Mouse (Mus musculus): ENCODE data around the gene Ppp1r13l. TPM values are rescaled to one million over a fixed set of nuclear protein-coding genes. Genes with fewer than 3 reads are reported as not detected.

Gene Ppp1r13l
- polyA plus RNA-seq, 1 experiment: 5.9 TPM

- TF ChIP-seq POLR2A (IDR thresholded peaks at IDR 0.05; ENCODE audit: low read depth, low read length) (no peak), CTCF (conservative IDR thresholded peaks at IDR 0.05; ENCODE audit: insufficient read depth, insufficient read length, low read depth, low read length) (no peak)
- no peak for DNase-seq
- no peak overlapping the region for H3K4me3 ChIP-seq (ENCODE audit: insufficient read depth, low read depth, low read length)
- no peak overlapping the region for H3K27ac ChIP-seq (ENCODE audit: insufficient read depth, low read depth, low read length)
- H3K36me3 ChIP-seq (ENCODE audit: control insufficient read depth, insufficient read depth, low read length): no peaks in the 10 kb centered on the region
- 87% methylated on average over 7 of the region's 7 CpGs for WGBS
- no peaks in the 10 kb centered on the region for H3K27me3 ChIP-seq (replicated peaks; ENCODE audit: control insufficient read depth, insufficient read depth, low read length)
- peaks cover 7% of the 10 kb centered on the region; the same call in 1 of the 2 replicates for H3K4me1 ChIP-seq (ENCODE audit: control insufficient read depth, insufficient read depth, low read length)
Measured at GRCm38 (mm10) chr7:19318676-19319075, 40.9 kb upstream of the Ppp1r13l start.

- no peaks in the 10 kb centered on the region for H3K36me3 ChIP-seq (ENCODE audit: control insufficient read depth, insufficient read depth, low read length)
- TF ChIP-seq CTCF (conservative IDR thresholded peaks at IDR 0.05; ENCODE audit: insufficient read depth, insufficient read length, low read depth, low read length) (no peak), POLR2A (IDR thresholded peaks at IDR 0.05; ENCODE audit: low read depth, low read length) (no peak)
- 0 out of 2 replicates have a peak overlapping the region, but pooled peaks have one; percentile 4 for H3K27ac ChIP-seq (ENCODE audit: insufficient read depth, low read depth, low read length)
- WGBS: 21% methylated on average over 9 of the region's 9 CpGs
- no peaks in the 10 kb centered on the region for H3K27me3 ChIP-seq (replicated peaks; ENCODE audit: control insufficient read depth, insufficient read depth, low read length)
- peaks cover 7% of the 10 kb centered on the region; the same call in 1 of the 2 replicates for H3K4me1 ChIP-seq (ENCODE audit: control insufficient read depth, insufficient read depth, low read length)
- DNase-seq: no peak
- H3K4me3 ChIP-seq (ENCODE audit: insufficient read depth, low read depth, low read length): peak overlapping the region; percentile 45
Measured at GRCm38 (mm10) chr7:19319458-19319857, 40.1 kb upstream of the Ppp1r13l start.

GRCm38 (mm10) chr7:19319906-19320305 lies 39.6 kb upstream of the Ppp1r13l start:
- Histone ChIP-seq H3K4me1 (ENCODE audit: control insufficient read depth, insufficient read depth, low read length) (peaks cover 7% of the 10 kb centered on the region; the same call in 1 of the 2 replicates), H3K27ac (ENCODE audit: insufficient read depth, low read depth, low read length) (0 out of 2 replicates have a peak overlapping the region, but pooled peaks have one; percentile 4), H3K4me3 (ENCODE audit: insufficient read depth, low read depth, low read length) (peak overlapping the region; percentile 45), H3K27me3 (replicated peaks; ENCODE audit: control insufficient read depth, insufficient read depth, low read length) (no peaks in the 10 kb centered on the region), H3K36me3 (ENCODE audit: control insufficient read depth, insufficient read depth, low read length) (no peaks in the 10 kb centered on the region)
- peak; percentile 98 for DNase-seq
- WGBS: under 1% methylated on average over 41 of the region's 41 CpGs
- no peak for TF ChIP-seq POLR2A (IDR thresholded peaks at IDR 0.05; ENCODE audit: low read depth, low read length)
- no peak; the same call in 1 of the 2 replicates for TF ChIP-seq CTCF (conservative IDR thresholded peaks at IDR 0.05; ENCODE audit: insufficient read depth, insufficient read length, low read depth, low read length)

GRCm38 (mm10) chr7:19320637-19321036 lies 38.9 kb upstream of the Ppp1r13l start:
- Histone ChIP-seq H3K36me3 (ENCODE audit: control insufficient read depth, insufficient read depth, low read length) (no peaks in the 10 kb centered on the region), H3K27ac (ENCODE audit: insufficient read depth, low read depth, low read length) (no peak overlapping the region), H3K27me3 (replicated peaks; ENCODE audit: control insufficient read depth, insufficient read depth, low read length) (no peaks in the 10 kb centered on the region), H3K4me1 (ENCODE audit: control insufficient read depth, insufficient read depth, low read length) (peaks cover 7% of the 10 kb centered on the region; the same call in 1 of the 2 replicates), H3K4me3 (ENCODE audit: insufficient read depth, low read depth, low read length) (no peak overlapping the region)
- TF ChIP-seq CTCF (conservative IDR thresholded peaks at IDR 0.05; ENCODE audit: insufficient read depth, insufficient read length, low read depth, low read length) (no peak), POLR2A (IDR thresholded peaks at IDR 0.05; ENCODE audit: low read depth, low read length) (no peak)
- WGBS: 28% methylated on average over 7 of the region's 7 CpGs
- no peak for DNase-seq

- WGBS: 40% methylated on average over 5 of the region's 5 CpGs
- DNase-seq: no peak
- TF ChIP-seq POLR2A (IDR thresholded peaks at IDR 0.05; ENCODE audit: low read depth, low read length) (no peak), CTCF (conservative IDR thresholded peaks at IDR 0.05; ENCODE audit: insufficient read depth, insufficient read length, low read depth, low read length) (no peak)
Measured at GRCm38 (mm10) chr7:19321464-19321863, 38.1 kb upstream of the Ppp1r13l start.

GRCm38 (mm10) chr7:19322489-19322888 lies 37.1 kb upstream of the Ppp1r13l start:
- no peak for DNase-seq
- H3K4me1 ChIP-seq (ENCODE audit: control insufficient read depth, insufficient read depth, low read length): peaks cover 11% of the 10 kb centered on the region; the same call in 1 of the 2 replicates
- no peak overlapping the region for H3K4me3 ChIP-seq (ENCODE audit: insufficient read depth, low read depth, low read length)
- no peaks in the 10 kb centered on the region for H3K36me3 ChIP-seq (ENCODE audit: control insufficient read depth, insufficient read depth, low read length)
- no peaks in the 10 kb centered on the region for H3K27me3 ChIP-seq (replicated peaks; ENCODE audit: control insufficient read depth, insufficient read depth, low read length)
- TF ChIP-seq POLR2A (IDR thresholded peaks at IDR 0.05; ENCODE audit: low read depth, low read length) (no peak), CTCF (conservative IDR thresholded peaks at IDR 0.05; ENCODE audit: insufficient read depth, insufficient read length, low read depth, low read length) (no peak)
- 55% methylated on average over 9 of the region's 9 CpGs for WGBS
- no peak overlapping the region for H3K27ac ChIP-seq (ENCODE audit: insufficient read depth, low read depth, low read length)

More at GRCm38 (mm10) chr7:19321464-19321863, 38.1 kb upstream of the Ppp1r13l start:
- no peaks in the 10 kb centered on the region for H3K27me3 ChIP-seq (replicated peaks; ENCODE audit: control insufficient read depth, insufficient read depth, low read length)
- H3K36me3 ChIP-seq (ENCODE audit: control insufficient read depth, insufficient read depth, low read length): no peaks in the 10 kb centered on the region
- no peak overlapping the region for H3K4me3 ChIP-seq (ENCODE audit: insufficient read depth, low read depth, low read length)
- no peak overlapping the region for H3K27ac ChIP-seq (ENCODE audit: insufficient read depth, low read depth, low read length)
- H3K4me1 ChIP-seq (ENCODE audit: control insufficient read depth, insufficient read depth, low read length): peaks cover 7% of the 10 kb centered on the region; the same call in 1 of the 2 replicates

GRCm38 (mm10) chr7:19324221-19324620 lies 35.3 kb upstream of the Ppp1r13l start:
- no peak overlapping the region for H3K27ac ChIP-seq (ENCODE audit: insufficient read depth, low read depth, low read length)
- H3K36me3 ChIP-seq (ENCODE audit: control insufficient read depth, insufficient read depth, low read length): no peaks in the 10 kb centered on the region
- no peak overlapping the region for H3K4me3 ChIP-seq (ENCODE audit: insufficient read depth, low read depth, low read length)
- WGBS: 89% methylated on average over 11 of the region's 11 CpGs
- no peak for TF ChIP-seq POLR2A (IDR thresholded peaks at IDR 0.05; ENCODE audit: low read depth, low read length)
- TF ChIP-seq CTCF (conservative IDR thresholded peaks at IDR 0.05; ENCODE audit: insufficient read depth, insufficient read length, low read depth, low read length): no peak
- DNase-seq: no peak
- H3K27me3 ChIP-seq (replicated peaks; ENCODE audit: control insufficient read depth, insufficient read depth, low read length): no peaks in the 10 kb centered on the region
- peaks cover 11% of the 10 kb centered on the region; the same call in 1 of the 2 replicates for H3K4me1 ChIP-seq (ENCODE audit: control insufficient read depth, insufficient read depth, low read length)

Data from kidney, adult 2 months (tissue).